Mouse (Mus musculus) layer of hippocampus, postnatal 10 days (tissue): ENCODE results near the gene Esrrb. TPM values are rescaled to one million over a fixed set of nuclear protein-coding genes. Genes with fewer than 3 reads are reported as not detected.

ENCODE experiments used
- DNase-seq, 2 experiments: peaks; one replicate each; pipeline ENCODE4 v3.0.0; 2021; ENCODE audit warnings: low spot score in 2 of 2
- total RNA-seq, 2 experiments: library from RNA; stranded (reverse); gene quantifications; 2 replicates each; pipeline ENCODE4 v1.2.3; 2021

The Esrrb gene
- total RNA-seq, 2 experiments from 2014 or later: 0.46 to 0.78 TPM

DNA sequence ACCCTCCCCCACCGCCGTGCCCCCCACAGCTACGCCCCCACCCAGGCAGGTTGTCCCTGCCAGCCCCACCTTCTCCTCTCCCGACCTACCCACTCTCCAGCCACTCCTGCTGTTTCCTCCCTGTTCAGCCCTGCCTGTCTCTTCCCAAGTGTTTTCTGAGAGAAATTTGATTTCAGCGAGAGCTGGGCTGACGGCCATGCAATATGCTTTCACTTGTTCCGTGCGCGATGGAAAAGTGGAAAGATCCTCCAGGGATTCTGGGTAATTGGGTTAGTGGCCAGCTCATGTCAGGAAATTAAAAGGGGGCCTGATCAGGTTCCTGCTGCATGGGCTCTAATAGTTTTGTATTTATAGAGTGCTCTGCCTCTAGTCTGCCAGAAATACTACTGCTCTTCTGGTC, 131.9 kb downstream of the Esrrb start:
- peak; percentile 19 to 30 for DNase-seq

DNA sequence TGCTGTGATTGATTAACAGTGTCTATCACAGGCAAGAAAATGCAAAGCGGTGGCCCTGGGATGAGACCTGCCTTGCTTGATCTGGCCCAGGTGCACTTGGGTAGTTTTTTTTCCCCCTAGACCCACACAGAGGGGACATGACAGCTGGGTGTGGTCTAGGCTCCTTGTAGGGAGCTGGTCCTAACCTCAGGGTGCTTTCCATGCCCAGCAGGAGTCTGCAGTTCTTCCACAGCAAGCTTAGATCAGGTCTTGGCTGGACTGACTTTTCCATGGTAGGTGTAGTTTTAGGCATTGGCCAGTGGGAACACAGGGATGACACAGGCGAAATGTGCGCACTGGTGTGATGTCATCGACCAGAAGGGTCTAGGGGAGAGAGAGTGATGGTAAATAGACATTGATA, 136.2 kb downstream of the Esrrb start:
- no peak for DNase-seq

DNA sequence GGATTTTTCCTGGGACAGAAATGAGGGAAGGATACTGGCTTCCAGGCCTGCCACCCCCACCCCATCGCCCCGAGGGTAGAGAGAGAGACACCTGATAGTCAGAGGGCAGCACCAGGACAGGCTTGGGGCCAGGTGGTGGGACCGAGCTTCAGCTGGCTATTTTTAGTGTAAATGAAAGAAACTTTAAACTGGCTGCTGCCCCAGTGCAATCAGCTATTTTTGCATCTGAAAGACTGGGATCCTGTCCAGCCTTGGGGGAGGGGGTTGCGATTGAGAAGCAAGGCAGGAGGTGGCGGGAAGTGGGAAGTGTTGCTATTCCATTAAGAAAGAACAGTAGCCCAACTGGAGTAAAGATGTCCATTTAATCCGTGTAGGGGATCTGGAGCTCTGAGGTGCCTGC, 137.8 kb downstream of the Esrrb start:
- DNase-seq: peak; percentile 65 to 78

DNA sequence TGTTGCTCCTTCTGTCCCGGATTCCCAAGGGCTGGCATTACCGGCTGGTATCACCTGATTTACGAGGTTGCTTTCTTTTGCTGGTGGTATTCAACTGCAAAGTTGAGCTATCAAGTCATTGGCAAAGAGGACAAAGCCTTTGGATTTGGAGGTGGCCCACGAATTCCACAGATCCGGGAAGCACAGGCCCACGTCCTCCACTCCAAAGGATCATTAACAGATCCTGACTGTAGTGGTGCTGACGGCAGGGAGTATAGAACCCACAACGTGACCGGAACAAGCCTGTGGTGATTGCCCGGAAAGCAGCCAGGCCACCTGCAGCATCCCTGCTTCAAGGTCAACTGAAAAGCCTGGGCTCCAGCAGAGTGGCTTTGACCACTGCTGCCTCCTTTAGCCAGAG, 140.8 kb downstream of the Esrrb start:
- DNase-seq: no peak

DNA sequence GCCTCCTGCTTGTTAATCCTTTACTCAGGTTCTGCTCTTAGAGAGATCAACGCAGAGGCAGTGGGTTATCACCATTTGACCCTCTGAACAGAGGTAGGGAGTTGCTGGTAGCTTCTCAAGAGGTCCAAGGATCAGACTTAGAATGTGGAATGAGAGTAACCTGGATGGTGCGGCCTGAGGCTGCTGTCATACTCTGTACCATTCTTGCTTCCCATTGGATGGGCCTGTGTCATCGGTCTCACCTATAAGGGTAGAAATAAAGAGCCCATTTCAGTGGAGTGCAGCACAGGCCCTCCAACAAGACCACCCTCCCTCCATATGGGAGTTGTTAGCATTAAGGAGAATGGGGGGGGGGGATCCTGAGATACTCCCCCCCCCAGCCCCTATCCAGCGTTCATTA, 143.0 kb downstream of the Esrrb start:
- DNase-seq: no peak

DNA sequence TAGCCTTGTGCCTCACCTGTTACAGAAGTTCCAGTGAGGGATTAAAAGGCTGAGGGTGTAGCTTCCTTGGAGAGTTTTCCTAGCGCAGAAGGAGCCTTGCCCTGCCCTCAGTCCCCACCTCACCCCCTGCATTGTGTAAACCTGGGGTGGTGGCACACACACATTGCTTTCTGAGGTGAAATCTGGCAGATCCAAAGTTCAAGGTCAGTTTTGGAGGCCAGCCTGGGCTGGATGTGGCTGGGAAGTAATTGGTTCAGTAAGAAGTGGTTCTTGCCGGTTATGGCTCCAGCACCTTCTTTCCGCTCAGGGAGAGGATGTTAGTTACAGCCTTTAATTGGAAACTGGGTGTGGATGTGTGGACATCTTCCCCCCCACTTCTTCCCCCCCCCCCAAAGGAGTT, 143.4 kb downstream of the Esrrb start:
- DNase-seq: no peak

DNA sequence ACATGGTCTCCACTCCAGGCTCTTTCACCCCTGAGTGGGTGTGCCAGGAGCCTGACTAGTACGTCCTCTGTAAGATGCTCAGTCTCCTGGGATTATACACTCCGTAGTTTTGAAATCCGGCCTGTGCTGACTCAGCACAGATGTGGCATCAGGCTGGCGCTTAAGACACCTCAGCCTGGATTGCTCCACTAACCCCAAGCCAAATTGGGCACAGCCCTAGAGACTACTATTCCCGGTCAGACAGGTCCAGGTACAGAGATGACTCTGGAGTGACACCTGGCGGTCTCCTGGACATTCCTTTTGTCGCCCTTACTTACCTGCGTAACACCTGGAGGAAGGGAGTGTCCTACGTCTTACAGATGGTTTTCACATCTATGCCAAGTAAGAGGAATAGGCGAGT, 146.8 kb downstream of the Esrrb start:
- no peak for DNase-seq

DNA sequence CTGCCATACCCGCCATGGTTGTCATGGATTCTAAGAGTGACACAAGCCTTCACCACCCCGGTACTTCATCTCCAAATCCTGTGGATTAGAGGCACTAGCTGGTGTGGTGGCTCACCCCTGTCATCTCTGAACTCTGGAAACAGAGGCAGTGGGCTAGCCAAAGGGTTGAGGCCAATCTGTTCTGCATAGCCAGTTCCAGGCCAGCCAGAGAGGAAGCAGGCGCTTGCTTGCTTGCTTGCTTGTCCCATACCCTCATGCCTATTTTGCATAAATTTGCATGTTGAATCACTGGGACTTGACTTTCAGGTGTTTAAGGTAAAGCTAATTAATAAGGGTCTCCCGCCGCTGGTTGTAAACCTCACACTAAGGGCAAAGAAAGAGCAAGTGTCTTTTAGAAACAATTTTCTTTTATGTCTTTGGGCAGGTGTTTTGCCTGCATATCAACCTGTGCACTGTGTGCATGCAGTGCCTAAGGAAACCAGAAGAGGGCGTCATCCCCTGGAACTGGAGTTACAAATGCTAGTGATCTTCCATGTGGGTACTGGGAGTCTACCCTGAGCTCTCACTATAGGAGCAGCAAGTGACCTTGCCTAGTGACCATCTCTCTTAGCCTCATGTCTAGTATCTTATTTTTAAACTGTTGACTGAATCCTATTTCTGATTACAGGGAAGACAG, 147.5 kb downstream of the Esrrb start:
- no peak for DNase-seq

DNA sequence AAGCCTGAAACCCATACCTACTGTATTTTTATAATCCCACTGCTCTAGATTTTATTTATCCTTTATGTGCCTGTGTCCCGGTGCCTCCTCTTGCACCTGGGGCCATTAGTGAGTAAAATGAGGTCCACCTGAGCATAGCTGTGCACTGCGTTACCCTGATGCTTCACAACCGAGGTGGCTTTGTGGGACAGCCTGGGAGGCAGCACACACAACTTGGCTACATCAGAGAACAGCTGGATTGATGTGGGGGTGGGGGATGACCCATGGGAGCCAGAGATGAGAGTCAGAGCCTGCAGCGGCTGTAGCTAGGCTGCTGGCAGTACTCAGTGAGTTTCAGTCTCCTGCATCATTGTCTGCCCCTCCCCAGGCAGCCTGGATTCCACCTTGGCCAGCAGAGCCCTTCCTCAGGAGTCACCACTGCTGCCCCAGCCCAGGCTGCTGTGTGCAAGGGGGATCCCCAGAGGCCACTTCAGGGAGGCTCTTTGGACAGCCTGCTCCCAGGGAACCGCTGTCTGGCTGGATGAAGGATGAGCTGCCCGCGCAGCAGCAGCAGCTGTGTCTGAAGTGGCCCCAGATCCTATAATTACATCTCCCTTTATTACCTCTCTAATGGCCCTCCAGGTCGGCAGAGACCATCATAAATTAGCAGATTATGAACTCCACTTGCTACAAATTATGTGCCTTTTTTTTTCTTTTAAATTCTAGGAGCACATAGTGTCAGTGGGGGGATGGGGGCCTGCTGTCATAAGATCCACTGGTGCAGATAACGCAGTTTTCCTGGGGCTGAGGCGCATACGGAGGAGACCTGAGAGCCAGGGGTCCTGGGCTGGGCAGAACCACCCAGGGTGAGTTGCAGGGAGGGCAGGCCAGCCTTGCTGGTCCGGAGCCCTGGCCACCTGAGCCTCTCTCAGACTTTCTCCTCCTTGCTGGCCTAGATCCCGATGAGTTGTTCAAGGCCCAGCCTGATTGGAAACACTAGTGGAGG, 148.7 kb downstream of the Esrrb start:
- no peak for DNase-seq

DNA sequence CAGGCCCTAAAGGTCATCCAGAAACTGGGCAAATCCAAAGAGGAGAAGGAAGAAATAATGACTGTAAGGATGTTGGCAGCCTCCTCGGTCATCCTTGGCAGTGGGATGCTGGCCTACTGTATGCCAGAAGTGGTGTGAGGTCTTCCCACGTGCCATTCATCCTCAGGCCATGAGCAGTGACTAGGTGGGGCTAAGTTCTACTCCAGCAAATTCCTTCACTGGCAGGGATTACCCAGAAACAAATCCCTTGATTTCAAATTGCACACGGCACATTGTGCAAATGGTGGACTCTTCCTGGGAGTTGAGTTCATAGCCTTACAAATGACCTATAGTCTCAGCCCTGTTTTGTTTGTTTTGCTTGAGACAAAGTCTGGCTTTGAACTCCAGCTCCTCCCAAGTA, 151.4 kb downstream of the Esrrb start:
- DNase-seq: no peak

DNA sequence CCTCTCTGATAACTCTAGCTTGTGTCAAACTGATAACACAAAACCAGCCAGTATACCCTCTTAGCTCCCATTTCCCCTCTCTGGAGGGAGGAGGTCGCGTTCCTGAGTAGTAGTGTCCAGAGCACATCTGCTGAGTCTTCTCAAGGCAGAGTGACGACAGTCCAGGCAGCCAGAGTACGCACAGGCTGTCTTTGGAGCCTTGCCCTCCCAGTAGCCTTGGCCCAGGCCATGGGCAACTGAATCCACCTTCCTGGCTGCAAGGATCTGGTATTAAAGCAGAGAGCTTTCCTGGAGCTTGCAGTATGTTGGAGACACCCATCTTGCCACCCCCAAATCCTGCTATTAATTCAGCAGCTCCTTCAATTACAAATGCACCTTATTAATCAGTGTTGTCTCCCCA, 152.7 kb downstream of the Esrrb start:
- no peak for DNase-seq

DNA sequence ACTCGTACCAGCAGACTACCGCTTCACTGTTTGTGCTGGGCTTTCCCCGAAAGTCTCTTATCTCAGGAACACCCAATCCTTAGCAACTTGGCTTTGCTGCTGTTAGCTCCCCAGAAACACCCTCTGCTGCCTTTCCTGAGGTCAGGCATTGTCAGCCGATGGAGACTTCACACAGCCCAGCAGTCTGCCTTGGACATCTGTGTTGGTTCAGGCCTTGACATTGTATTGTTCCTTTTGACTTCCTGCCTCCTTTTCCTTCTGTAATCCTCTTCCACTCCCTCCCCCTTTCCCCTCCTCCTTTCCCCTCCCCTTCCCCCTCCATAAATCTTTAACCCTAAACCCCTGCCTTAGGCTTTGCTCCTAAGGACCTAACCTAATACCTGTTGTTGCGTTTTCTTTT, 155.7 kb downstream of the Esrrb start:
- DNase-seq: no peak

DNA sequence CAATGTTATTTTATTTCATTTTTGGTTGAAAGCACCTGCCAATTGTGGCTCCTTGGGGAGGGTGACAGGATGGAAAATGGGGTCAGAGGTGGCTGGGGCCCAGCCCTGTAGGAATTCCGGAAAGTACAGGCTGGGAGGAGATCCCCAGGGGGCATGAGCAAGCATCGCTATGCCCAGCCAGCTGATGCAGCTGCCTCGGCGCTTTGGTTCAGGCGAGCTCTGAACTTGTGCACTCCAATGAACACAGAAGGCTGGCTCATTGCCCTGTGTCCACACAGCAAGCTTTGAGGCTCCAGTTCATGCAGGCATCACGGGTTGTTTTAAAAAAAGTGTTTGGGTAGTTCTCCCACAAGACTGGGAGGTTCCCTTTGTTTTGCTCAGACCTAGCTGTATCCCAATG, 156.8 kb downstream of the Esrrb start:
- DNase-seq: no peak

DNA sequence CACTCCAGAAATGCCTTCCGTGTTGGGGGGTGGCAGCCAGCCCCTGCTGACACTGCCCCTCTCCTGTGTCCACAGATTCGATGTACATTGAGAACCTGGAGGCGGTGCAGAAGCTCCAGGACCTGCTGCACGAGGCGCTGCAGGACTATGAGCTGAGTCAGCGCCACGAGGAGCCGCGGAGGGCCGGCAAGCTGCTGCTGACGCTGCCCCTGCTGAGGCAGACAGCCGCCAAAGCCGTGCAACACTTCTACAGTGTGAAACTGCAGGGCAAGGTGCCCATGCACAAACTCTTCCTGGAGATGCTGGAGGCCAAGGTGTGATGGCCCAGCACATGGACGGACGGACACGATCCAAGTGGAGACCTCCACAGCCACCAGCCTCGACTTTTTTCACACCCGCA, 157.8 kb downstream of the Esrrb start:
- DNase-seq: peak; percentile 27 to 46

DNA sequence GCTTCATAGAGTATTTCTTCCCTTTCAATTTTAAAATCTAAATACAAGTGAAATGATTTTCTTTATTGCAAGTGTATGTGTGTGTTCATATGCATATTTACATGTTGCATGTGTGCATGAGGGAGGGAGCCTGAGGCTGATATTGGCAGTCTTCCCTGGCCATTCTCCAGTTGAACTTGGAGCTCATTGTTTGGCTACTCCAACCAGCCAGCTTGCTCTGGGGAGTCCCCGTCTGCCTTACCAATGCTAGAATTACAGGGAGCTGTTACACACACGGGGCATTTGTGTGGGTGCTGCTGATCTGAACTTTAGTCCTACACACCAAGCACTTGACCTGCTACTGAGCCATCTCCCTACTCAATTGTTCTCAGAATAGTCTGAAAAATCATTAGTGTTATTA, 173.4 kb downstream of the Esrrb start:
- peak; percentile 45 to 52 for DNase-seq

DNA sequence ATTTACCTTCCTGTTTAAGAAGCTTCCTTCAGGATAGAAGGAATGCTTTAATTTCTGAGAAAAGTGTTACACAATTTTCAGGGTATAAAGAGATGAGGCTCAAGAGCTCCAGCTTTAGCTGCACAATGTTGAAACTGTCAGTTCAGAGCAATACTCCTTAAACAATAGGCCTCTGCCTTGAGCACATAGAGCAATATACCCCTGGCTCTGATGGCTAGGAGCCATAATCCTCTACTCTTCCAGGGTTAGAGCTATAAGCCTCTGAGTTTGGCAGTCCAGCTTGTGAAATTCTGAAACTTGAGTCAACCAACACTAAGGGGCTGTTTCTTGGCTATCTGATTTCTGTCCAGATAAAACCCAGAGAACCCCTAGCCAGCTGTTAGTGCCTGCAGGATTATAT, 176.9 kb downstream of the Esrrb start:
- DNase-seq: no peak

DNA sequence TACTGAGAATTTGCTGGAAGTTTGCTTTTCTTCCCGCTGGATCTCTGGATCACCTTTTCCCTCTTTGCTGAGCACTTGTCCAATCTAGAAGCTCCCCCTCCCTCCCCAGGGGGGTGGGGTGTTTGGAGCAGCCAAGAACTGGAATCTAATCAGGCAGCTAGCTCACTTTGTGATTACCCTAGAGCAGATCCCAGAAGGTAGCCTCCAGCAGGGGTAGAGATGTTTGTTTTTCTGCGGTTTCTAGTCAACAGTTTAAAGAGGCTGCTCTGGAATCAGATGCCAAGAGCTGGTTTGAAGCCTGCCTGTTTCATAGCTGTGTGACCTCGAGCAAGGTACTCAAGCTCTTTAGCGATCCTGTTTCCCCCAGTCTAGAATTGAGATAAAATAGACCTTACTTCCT, 177.8 kb downstream of the Esrrb start:
- DNase-seq: no peak

DNA sequence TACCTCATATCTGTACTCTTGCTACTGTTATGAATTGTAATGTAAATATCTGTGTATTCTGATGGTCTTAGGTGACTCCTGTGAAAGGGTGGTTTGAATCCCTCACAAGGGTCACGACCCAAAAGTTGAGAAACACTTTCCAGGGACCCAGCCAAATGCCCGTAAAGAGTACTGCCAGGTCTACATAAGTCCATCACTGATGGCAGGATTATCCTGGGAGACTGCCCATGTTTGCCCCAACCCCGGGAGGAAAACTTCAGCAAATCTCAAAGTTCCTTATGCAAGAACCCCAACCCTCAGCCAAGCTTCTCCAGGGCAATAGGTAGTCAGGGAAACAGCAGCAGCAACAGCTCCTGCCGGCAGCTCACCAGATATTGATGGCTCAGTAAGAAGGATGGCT, 178.6 kb downstream of the Esrrb start:
- no peak for DNase-seq

DNA sequence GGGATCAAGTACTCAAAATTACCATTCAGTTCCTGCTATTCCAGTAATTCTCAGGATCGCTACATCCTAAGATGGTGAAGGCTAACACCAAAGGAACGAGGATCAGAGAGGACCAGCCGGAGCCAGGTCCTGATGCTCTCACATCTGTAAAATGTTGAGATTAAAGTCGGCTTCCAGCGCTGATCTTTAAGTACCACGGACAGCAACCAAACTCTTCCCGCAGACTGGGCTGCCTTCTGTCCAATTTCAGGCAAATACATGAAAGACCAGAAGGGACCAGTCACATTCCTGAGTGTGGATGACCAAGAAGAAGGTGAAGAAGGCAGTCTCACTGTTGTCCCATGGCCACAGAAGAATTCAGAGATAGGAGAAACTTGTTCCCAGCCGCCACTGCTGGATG, 186.9 kb downstream of the Esrrb start:
- no peak for DNase-seq

DNA sequence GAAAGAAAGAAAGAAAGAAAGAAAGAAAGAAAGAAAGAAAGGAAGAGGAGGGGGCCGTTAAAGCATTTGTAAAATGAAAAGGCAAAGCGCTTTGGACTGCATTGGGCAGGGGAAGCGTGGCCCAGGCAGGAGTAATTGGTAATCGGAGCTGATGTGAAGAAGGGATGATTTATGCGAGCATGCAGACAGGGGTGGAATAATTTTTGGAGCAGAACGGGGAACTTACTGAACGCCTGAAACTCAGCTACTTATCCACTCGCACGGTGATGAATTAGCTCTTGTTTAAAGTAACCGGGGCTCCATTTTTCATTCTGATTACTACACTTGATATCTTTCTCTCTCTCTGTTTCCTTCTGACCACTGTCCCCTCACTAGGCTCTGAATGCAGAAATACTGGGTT, 192.1 kb downstream of the Esrrb start:
- DNase-seq: no peak

DNA sequence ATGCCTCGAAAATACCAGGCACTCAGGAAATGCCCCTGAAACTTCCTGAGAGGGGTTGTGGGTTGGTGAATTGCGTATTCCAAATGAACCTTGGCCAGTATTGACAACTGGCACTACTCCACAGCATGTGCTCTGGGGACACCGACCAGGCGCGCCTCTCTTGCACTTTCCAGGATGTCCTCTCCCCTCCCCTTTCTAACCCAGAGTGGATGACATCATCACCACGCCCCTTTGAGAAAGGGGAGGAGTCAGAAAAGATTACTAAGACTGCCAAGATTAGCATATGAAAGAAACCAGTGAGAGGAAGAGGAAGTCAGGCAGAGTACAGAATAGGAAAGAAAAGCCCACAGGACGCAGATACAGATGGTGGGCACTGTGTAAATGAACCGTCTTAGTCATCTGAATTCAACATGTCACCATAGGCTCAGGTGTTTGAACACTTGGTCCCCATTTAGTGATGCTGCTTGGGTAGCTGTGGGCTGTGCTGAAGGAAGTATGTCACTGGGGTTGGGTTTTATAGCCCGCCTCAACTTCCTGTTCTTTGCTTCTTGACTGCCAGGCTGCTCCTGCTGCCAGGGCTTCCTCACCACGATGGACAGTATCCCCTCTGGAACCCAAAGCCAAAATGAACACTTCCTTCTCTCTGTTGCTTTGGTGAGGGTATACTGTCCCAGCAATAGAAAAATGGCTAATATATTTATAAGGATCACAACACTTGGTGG, 196.0 kb downstream of the Esrrb start:
- DNase-seq: no peak

DNA sequence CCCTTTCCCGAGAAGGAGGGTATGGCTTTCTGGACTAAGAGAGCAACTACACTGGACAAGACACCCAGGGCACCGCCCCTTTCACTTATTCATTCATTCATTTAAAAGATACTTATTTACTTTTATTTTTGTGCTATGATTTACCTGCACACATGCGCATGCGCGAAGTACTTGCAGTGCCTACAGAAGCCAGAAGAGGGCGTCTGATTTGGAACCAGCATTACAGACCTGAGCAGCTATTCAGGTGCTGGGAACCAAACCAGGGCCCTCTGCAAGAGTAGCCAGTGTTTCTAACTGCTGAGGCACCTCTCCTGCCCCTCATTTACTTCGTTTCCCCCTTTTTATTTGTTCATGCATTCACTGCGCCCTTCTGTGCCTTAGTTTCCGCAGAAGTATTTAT, 198.0 kb downstream of the Esrrb start:
- no peak for DNase-seq
